Mouse (Mus musculus) megakaryocyte progenitor cell, adult 5-6 weeks (primary cell): ENCODE measurements at regions not wholly inside any gene's neighbourhood (a gene's known extent, or its start where the extent isn't known, plus 50 kb on each side); places are given as distances from the start of the nearest gene placed in this dataset.
A peak's percentile ranks its signal among the peaks of the same experiment; 100 is the strongest.

Source experiments
- ATAC-seq: replicated peaks from 2 replicates; pipeline ENCODE4 v1.8.0; 2016; ENCODE audit warnings: mild to moderate bottlenecking, moderate TSS enrichment, inconsistent platforms; ENCODE audit not compliant: poor library complexity

GRCm38 (mm10) chr6:95179993-95180392, 63.0 kb downstream of the Kbtbd8 start:
- ATAC-seq = no peak

DNA sequence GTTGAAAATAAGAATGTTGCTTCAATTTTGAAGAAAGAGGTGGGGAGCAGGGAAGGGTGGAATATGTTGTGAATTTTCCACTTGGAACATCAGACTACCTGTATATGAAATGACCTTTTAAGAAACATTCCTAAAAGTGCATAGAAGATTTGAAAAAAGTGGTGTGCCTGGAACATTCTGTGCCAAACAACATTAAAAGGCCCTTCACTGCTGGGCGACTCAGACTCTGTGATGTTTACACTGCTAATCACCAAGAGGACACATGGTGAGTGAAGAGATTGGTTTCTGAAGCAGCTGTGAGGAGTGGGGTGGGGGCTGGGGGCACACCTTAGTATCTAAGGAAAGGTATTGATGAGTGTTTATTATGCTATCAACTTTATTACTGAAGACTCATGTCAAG, 65.2 kb downstream of the Kbtbd8 start:
- ATAC-seq = no peak

- no peak for ATAC-seq
These were observed 68.3 kb downstream of the Kbtbd8 start for GRCm38 (mm10) chr6:95185074-95185931.

DNA sequence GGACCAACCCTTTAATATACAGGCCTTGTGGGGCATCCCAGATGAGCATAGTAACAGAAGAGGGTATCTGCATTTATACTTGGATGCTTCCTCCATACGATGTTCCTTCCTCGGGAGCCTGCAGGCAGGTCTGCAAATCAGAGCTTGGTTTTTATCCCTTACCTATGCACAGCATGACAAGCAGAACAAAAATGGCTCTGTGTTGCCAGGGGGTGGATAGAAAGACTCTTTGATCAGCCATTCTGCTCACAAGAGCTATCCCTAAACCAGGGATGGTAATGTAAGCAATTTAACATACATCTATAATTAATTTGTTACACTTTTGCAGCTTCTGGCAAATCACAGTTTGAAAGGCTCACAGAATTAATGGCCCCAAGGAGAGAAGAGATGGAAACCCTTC, 79.6 kb downstream of the Kbtbd8 start:
- no peak for ATAC-seq

DNA sequence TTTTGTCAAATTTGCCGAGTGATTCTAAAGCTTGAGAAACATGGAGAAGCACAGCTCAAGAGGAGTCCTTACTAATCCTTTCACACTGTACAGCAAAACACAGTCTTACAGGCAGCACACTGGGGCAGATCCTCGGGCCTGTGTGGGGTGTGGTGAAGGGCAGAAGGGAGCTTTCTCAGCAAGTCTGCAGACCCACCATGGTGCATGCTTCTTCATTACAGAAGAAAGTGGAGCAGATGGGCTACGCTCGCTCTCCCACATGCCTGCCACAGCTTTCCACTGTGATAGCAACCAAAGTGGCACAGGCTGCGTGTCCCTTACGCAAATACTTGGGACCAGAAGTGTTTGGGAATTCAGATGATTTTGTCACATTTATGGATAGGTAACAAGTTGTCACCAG, 81.6 kb downstream of the Kbtbd8 start:
- no peak for ATAC-seq

- ATAC-seq = no peak
These were observed 85.3 kb downstream of the Kbtbd8 start for GRCm38 (mm10) chr6:95202291-95202790.

DNA sequence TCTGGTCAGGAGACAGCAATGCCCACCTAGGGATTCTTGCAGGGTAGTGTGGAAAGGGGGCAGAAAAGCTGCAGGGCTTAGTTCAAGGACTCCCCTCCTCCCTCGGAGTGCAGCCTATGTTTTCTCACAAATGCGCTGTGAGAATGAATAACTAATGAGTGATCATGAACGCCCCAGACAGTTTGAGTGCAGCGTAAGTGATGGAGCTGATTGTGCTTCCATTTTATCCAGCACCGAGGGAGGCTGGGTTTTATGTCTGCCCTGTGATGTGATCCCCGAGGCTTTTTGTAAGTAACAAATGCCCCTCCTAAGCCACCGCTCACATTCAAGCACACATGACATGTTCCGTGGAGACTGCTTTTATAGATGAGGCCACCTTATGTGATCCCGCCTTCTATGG, 85.9 kb downstream of the Kbtbd8 start:
- ATAC-seq = no peak

DNA sequence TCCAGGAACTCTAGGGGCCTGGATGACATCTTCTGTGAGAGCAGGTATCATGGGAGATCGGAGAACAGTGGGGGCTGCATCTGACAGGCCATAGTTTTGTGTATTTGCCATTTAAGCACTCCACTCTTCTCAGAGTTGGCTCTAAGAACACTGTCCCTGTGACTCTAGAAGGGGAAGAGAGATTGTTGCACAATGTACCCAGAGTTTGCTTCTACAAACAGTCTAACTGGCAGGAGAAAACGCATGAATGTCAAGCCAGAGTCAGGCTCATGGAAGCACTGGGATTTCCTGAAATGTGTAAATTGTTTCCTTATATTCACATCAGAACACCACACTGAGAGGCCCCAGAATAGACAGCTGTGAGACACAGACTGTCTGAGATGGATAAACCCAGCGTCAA, 87.2 kb downstream of the Kbtbd8 start:
- ATAC-seq = no peak

DNA sequence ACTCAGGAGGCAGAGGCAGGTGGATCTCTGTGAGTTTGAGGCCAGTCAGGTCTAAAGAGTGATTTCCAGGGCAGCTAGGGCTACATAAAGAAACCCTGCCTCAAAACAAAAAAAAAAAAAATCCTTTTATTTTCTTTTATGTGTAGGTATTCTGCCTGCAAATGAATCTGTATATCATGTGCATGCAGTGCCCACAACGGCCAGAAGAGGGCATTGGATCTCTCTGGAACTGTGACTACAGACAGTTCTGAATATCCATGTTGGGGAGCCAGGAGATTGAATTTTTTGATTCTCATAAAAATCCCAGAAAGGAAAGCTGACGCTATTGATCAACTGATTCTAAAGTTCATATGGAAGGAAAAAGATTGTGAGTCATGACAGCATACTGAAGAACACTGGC, 90.0 kb downstream of the Kbtbd8 start:
- ATAC-seq = no peak

DNA sequence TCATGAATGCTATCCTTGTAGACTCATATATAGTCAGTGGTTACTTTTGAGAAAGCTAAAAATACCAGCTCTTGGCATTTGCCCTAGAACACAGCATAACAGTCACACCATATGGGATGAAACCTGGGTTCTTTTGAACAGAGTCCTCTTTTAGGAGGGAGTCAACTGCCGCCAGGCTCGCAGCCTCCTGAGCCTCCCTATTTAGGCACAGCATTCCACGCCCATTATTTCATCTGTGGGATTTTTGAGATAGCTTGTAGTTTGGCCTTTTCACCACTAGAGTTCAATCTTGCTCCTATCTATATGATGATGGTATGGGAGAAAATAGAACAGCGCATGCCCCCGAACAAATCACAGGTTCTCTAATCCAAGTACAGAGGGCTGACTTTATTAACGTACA, 100.4 kb downstream of the Kbtbd8 start:
- ATAC-seq = 0 out of 2 replicates have a peak, but pooled peaks have one; percentile 37

- ATAC-seq = no peak
These were observed 101.8 kb downstream of the Kbtbd8 start for GRCm38 (mm10) chr6:95218830-95219229.

- ATAC-seq = peak; percentile 94
These were observed 98.4 kb upstream of the Gm10234 start for GRCm38 (mm10) chr6:95223537-95223936.

GRCm38 (mm10) chr6:95229885-95230284, 92.0 kb upstream of the Gm10234 start:
- no peak for ATAC-seq

DNA sequence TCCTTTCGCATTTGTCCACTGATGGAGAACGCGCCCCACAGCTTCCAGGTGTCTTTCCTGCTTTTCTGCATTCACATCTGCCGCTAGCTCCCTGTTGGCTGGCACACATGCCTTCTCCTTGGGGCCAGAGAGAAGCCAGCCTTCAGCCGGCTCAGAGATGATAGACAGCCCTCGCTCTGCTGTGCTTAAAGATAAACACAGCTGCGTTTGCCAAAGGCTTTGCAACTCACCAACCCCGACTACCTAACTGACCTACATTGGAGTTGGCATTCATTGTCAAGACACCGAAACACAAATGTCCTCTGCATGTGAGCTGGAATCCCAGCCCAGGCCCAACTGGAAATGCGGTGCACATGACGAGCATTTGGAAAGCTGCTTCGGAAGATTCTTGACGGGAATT, 87.2 kb upstream of the Gm10234 start:
- no peak for ATAC-seq

- no peak for ATAC-seq
These were observed 78.3 kb upstream of the Gm10234 start for GRCm38 (mm10) chr6:95243657-95244056.

- ATAC-seq = no peak
These were observed 77.0 kb upstream of the Gm10234 start for GRCm38 (mm10) chr6:95244911-95245310.

DNA sequence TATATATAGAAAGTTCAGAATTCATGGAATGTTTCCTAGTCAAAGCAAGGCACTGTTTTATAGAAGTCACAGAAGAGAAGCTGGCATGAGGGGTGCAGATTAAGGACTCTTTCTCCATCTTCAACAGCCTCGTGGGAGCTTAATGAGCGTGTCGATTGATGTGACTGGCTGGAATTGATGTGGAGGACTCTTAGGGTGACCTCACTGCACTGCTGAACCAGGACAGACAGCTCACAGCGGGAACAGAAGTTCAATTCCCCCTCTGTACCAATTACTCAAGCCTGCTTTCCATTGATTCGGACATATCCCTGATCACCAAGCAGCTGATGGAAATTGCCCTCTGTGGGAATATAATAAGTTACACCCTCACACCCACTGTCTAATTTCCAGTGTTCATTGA, 65.6 kb upstream of the Gm10234 start:
- no peak for ATAC-seq

DNA sequence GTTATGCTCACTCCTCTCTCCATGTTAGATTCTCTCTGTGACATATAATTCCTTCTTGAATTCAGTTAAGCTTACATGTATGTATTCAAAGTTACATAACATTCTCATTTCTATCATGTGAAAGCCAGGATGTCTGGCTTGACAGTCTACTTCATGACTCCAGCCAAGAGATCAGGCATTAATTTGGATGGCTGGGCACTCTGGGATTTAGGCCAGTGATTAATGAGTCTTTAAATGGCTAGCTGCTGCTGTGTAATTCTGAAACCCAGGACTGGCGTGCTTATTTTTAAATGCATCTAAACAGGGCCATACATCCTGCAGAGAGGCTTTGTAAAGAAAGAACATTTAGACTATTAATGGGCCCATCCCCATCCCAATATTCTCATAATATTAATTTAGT, 60.9 kb upstream of the Gm10234 start:
- no peak for ATAC-seq

DNA sequence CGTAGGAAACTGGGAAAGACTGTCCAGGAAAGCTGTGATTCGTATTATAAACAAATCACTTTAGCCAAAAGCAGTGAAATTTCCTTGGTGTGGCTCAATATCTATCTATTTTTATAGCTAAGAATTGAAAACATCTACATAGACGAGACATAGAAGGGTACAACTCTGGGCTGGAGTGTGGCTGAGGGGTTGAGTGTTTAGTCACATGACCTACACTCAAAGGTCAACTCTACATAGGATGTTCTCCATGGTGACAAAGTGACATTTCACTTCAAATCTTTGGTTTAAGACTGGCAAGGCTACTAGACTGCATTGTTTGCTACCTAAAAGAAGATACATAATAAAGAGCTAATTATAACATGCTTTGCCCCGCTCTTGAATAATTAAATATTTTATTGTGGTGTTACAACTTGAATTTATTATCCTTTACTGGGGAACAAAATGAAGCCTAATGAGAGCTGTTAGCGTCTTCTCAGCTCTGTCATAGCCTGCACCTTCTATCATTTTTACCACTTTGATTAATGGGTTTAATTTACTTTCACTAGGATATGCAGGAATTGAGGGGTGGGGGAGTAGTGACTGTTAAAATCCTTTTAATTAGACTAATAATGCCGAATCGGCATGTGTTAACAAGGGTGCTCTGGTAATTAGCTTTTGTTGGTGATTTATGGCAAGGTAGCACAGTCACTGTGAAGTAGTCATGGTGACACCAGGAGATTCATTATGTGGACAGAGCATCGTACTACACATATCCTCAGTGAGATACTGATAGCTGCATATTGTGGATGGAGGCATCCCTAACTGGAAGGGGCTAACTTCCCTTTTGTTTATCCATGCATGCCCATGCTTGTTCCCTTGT, 57.7 kb upstream of the Gm10234 start:
- no peak for ATAC-seq

GRCm38 (mm10) chr6:95269524-95269923, 52.4 kb upstream of the Gm10234 start:
- ATAC-seq = no peak
